Mouse (Mus musculus) gastrocnemius, adult 8-10 months (tissue): ENCODE results near the gene Lamc3. TPM values are rescaled to one million over a fixed set of nuclear protein-coding genes. Genes with fewer than 3 reads are reported as not detected.
"Not testable (repeated sequence)": the region's sequence is repeated elsewhere in the genome, so short reads cannot be mapped to it uniquely, and the experiment has no call there.

Source experiments
- DNase-seq, 2 experiments: peaks; one replicate each; pipeline ENCODE4 v3.0.0; 2022; ENCODE audit warnings: low spot score in 2 of 2
- total RNA-seq, 4 experiments: library from RNA; stranded (reverse); gene quantifications; 2 replicates each; pipeline ENCODE4 v1.2.4; 2022

Lamc3 gene
- total RNA-seq, 4 experiments from 2014 or later, result 0.07 to 0.67 (median 0.30) TPM

DNA sequence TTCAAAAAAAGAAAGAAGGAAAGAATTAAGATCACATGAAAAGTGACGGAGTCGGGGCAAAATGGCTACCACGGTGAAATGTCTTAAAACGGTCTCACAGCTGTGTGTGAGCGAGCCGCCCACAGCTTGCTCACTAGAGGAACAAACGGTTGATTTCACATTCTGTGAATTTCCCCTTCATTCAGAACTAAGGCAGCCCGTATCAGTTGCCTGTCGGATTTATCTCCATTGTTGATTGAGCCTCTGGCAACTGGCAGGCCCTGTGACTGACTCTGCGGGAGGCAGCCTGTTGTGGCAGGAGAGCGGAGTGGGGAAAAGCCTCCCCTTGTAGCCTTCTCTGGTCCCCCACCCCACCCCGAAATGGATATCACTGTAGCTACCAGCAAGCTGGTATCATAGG lies 10.6 kb upstream of the Lamc3 start:
- DNase-seq, result no peak

GRCm38 (mm10) chr2:31878610-31879009 lies 8.5 kb upstream of the Lamc3 start:
- DNase-seq, result no peak

GRCm38 (mm10) chr2:31880868-31881267 lies 6.2 kb upstream of the Lamc3 start:
- no peak for DNase-seq

GRCm38 (mm10) chr2:31883061-31883460 lies 4.0 kb upstream of the Lamc3 start:
- no peak for DNase-seq

DNA sequence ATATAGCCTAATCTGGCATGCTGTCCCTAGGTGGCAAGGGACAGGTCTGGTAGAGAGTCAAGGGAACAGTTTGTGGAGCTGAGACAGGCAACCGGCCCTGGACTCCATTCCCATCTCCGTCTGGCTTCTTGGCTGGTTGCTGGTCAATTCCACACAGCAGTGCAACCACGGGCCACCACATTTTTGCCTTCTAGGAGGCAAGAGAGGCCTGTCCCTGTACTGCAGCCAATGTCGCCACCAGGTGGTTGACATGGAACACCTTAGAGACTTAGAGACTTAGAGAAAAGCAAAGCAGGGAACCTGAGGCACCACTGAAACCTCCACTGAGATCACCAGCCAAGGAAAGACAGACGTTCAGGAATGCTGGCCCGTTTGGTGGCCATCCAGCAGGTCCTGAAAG lies 2.3 kb upstream of the Lamc3 start:
- no peak for DNase-seq

- DNase-seq, result no peak
Measured at GRCm38 (mm10) chr2:31888871-31889270, 1.8 kb downstream of the Lamc3 start.

- no peak for DNase-seq
Measured at GRCm38 (mm10) chr2:31891219-31891618, 4.1 kb downstream of the Lamc3 start.

DNA sequence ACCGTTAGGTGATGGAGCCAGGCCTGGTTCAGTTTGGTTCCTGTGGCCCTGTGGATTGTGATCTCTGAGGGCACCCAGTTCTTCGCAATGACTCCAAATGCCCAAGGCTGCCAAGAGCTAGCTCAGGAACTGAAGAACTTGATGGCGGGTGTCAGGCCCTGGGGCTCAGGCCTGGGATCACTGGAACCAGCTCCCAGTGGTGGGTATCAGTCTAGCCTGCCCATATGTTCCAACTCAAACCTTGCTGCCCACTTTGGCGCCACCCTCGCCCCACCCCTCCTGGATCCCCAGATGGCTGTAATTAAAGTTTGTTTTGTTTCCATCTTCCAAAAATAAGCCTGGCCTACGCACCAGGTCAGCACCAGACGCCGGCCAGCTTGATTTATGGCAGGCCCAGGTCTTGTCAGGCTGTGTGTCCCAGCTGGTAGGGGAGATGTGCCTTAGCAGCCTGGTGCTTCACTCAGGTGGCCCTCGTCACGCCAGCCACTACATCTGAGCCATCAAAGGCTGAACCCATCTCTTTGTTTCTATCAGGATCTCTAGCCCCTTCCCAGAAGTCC lies 6.1 kb downstream of the Lamc3 start:
- DNase-seq, result peak; percentile 41 to 78

- DNase-seq, result peak; percentile 31 to 64
Measured at GRCm38 (mm10) chr2:31894221-31894870, 7.3 kb downstream of the Lamc3 start.

DNA sequence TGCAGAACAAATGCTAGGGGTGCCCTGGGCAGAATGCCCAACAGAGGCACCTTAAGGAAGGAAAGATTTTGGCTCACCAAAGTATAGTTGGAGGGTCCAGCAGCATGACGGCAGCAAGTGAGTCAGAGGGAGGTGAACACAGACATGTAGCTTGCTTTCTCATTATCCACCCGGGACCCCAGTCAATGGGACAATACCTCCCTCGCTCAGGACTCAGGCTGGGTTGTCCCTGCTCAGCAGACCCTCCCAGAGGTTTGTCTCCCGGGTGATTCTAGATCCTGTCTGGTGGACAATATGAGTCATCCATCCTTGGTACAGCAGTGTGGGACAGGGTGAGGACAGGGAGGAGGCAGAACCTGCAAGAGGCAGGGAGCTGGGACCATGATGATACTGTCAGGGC lies 13.8 kb downstream of the Lamc3 start:
- DNase-seq, result no peak

DNA sequence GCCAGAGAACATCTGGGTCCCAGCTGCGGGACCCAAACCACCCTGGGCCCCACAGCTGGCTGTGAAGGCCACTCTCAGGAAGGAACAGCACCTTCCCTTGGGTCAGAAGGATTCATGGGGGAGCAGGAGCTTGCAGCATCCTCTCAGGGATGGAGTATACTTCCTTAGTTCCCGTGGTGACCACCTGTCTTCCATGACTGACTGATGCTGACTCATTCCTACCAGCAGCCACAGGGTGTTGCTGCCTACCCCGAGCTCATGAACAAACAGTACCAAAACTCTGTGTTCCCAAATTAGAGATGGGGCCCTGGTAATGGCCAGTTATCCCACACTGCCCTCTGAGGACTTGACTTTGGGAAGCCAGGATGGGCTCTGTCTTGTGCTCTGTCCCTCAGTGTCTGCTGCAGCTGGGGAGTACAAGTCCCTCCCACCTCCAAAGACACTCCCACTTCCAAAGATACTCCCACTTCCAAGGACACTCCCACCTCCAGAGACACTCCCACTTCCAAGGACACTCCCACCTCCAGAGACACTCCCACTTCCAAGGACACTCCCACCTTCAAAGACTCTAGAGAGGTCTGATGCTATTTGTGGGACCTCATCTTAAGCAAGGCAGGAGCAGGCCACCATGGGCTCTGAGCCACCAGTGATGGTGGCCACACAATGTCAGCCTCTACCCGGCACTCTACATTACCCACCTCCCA lies 14.7 kb downstream of the Lamc3 start:
- DNase-seq, result no peak

- DNase-seq, result no peak
Measured at GRCm38 (mm10) chr2:31904089-31904488, 17.0 kb downstream of the Lamc3 start.

DNA sequence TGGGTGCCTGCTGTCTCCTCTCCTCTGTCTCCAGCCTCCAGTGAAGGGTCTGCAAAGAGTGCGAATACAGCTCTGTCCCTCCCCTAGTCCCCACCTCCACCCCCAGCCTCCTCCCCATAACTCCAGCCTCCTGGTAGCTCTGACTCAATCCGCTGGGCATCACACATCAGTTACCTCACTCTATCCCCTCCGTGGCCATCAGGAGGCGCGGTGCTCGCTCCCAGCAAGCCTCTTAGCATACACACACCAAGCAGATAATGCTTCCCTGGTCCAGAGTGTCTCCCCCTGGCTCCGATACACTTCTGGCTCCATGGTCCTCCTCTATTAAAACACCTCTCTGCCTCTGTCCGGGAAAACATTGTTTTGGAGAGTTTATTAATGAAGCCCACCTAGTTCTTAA lies 17.5 kb downstream of the Lamc3 start:
- no peak for DNase-seq

DNA sequence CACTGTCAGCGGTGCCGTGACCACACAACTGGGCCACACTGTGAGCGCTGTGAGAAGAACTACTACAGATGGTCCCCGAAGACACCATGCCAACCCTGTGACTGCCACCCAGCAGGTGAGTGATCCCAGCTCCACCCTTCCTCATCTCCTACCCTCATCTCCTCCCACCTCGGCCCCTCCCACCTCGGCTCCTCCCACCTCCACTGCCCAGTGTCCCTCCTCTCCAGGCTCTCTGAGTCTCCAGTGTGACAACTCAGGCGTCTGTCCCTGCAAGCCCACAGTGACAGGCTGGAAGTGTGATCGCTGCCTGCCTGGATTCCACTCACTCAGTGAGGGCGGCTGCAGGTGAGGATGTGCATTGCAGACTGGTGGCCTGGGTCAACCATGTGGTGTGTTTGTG lies 18.6 kb downstream of the Lamc3 start:
- DNase-seq, result no peak

DNA sequence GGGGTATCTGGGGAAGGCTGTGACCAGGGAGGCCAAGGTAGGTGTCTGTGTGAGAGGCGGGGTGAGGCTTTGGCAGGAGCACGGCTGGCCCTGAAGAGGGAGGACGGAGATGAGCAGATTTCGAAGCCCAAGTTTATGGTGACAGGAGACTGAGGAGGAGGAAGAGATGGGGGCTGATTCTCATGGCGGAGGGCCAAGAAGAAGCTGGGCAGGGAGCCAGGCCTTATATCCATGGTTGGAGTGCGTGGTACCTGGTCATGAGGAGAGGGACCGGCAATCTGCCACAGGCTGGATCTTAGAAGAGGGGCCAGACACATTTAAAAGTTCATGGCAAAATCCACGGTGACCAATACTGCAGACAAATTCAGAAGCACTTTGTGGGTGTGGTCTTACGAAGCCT lies 19.3 kb downstream of the Lamc3 start:
- no peak for DNase-seq

- DNase-seq, result no peak
Measured at GRCm38 (mm10) chr2:31912575-31912974, 25.5 kb downstream of the Lamc3 start.

DNA sequence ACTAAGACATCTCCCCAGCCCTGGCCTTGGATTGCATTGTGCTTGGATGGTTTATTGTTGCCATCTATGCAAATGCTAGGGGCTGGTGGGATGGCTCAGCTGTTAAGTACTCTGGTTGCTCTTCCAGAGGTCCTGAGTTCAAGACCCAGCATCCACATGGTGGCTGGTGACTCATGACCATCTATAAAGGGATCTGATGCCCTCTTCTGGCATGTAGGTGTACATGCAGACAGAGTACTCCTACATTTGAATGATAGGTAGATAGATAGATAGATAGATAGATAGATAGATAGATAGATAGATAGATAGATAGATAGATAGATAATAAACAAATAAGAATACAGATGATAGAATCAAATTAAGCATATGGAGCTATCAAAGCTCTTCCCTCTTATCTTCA lies 27.1 kb downstream of the Lamc3 start:
- DNase-seq, result not testable (repeated sequence)

GRCm38 (mm10) chr2:31915112-31915511 lies 28.0 kb downstream of the Lamc3 start:
- peak; percentile 56 to 57 for DNase-seq

- peak in 1 of 2 experiments; percentile 41 for DNase-seq
Measured at GRCm38 (mm10) chr2:31917636-31918035, 30.5 kb downstream of the Lamc3 start.

GRCm38 (mm10) chr2:31923645-31924044 lies 36.6 kb downstream of the Lamc3 start:
- no peak for DNase-seq

DNA sequence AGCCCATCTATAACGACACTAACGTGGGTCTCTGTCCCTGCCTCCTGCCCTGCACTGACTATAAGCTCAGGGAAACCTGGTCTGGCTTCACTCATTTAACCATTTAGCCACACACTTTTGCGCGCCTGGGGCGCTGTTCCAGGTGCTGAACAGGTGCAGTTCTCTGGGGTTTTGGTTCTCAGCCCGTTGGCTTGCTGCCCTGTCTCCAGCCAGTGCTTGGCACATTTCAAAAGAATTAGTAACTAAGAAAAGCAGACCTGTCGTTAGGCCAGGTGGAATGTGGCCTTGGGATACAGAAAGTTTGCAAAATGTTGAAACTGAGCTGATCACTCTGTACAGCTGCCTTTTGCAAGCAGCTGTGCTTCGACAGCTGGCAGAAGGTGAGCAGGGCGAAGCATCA lies 37.7 kb downstream of the Lamc3 start:
- DNase-seq, result no peak

- no peak for DNase-seq
Measured at GRCm38 (mm10) chr2:31925936-31926335, 38.8 kb downstream of the Lamc3 start.

DNA sequence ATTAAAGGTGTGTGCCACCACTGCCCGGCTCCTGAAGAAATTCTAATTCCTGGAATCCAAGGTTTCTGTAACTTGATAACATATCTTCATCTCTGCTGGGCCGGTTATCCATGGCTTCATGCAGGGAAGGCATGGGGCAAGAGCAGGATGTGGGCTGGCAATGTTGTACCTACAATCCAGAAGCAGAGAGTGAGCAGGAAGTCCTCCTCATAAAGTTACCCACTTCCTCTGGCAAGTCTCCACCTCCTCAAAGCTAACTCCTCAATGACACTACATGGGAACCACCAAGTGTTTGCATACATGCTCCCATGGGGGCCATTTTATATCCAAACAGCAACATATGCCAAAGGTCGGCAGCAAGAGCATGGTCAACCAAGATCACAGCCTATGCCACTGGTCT lies 42.6 kb downstream of the Lamc3 start:
- no peak for DNase-seq
